Mouse (Mus musculus) hindbrain, embryonic 13.5 days (tissue): ENCODE results near the gene Zbtb5. TPM values are rescaled to one million over a fixed set of nuclear protein-coding genes. Genes with fewer than 3 reads are reported as not detected.
"Not testable (repeated sequence)": the region's sequence is repeated elsewhere in the genome, so short reads cannot be mapped to it uniquely, and the experiment has no call there.

Experiments
- ATAC-seq: fragments of 200-750 bp; cut with Nextera tagmentation; 2 replicates; pipeline ENCODE4 v1.8.0; 2017; ENCODE audit warnings: moderate TSS enrichment; ENCODE audit not compliant: low FRiP score
- H3K27ac ChIP-seq: fragments of 300-500 bp; sonication (generic); 2 replicates; pipeline ENCODE4 v1.5.1; 2015; ENCODE audit warnings: inconsistent platforms, mild to moderate bottlenecking, moderate library complexity
- H3K27me3 ChIP-seq: fragments of 300-500 bp; sonication (generic); 2 replicates; pipeline ENCODE4 v1.6.1; 2015; ENCODE audit warnings: mild to moderate bottlenecking, inconsistent platforms
- H3K36me3 ChIP-seq: fragments of 300-500 bp; sonication (generic); 2 replicates; pipeline ENCODE4 v1.6.1; 2015; ENCODE audit warnings: mild to moderate bottlenecking, inconsistent platforms
- H3K4me1 ChIP-seq: fragments of 300-500 bp; sonication (generic); replicated peaks from 2 replicates; pipeline ENCODE4 v1.6.1; 2015; ENCODE audit warnings: inconsistent platforms
- H3K4me2 ChIP-seq: fragments of 300-500 bp; sonication (generic); 2 replicates; pipeline ENCODE4 v1.6.1; 2015; ENCODE audit warnings: inconsistent platforms, mild to moderate bottlenecking, moderate library complexity
- H3K4me3 ChIP-seq: fragments of 300-500 bp; sonication (generic); 2 replicates; pipeline ENCODE4 v1.5.1; 2015; ENCODE audit warnings: mild to moderate bottlenecking, inconsistent platforms
- H3K9ac ChIP-seq: fragments of 300-500 bp; sonication (generic); 2 replicates; pipeline ENCODE4 v1.6.1; 2015; ENCODE audit warnings: mild to moderate bottlenecking, inconsistent platforms
- H3K9me3 ChIP-seq: fragments of 300-500 bp; sonication (generic); 2 replicates; pipeline ENCODE4 v1.6.1; 2016; ENCODE audit warnings: inconsistent platforms
- WGBS: fragments of 180-500 bp; shearing (Covaris S2); methylation state at CpG from one replicate; pipeline ENCODE4 v1.1.7; 2015; 5-methylcytosine and 5-hydroxymethylcytosine counted together
- polyA plus RNA-seq: library from polyadenylated mRNA; unstranded; fragments of >200 nt; fragmentation: Nextera tagmentation; extraction: Ambion mirVana; gene quantifications from 2 replicates; pipeline ENCODE4 v1.2.1, GENCODE M21; 2015

Gene Zbtb5
- polyA plus RNA-seq, 1 experiment from 2014 or later = 45.6 TPM

DNA sequence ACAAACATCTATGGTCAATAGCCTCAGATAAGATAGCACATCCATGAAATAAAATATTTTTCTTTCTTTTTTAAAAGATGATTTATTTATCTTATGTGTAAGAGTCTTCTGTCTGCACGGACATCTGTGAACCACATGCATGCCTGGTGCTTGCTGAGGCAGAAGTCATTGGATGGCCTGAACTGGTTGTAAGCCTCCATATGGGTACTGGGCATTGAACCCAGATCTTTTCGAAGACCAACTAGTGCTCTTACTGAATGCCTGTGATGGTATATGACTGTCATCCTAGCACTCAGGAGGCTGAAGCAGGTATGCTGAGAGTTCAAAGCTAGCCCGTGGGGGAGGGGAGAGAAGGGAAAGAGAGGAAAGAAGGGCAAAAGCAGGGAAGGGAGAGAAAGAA lies 14.1 kb downstream of the Zbtb5 start:
- no peaks in the 10 kb centered on the region for H3K27me3 ChIP-seq
- no peak overlapping the region for H3K9ac ChIP-seq
- 74% methylated on average over 3 of the region's 3 CpGs for WGBS
- peaks cover 25% of the 10 kb centered on the region for H3K4me1 ChIP-seq
- no peak overlapping the region for H3K27ac ChIP-seq
- peaks cover 17% of the 10 kb centered on the region for H3K36me3 ChIP-seq
- ATAC-seq = no peak
- H3K9me3 ChIP-seq = no peaks in the 10 kb centered on the region
- H3K4me2 ChIP-seq = no peak overlapping the region
- no peak overlapping the region for H3K4me3 ChIP-seq

DNA sequence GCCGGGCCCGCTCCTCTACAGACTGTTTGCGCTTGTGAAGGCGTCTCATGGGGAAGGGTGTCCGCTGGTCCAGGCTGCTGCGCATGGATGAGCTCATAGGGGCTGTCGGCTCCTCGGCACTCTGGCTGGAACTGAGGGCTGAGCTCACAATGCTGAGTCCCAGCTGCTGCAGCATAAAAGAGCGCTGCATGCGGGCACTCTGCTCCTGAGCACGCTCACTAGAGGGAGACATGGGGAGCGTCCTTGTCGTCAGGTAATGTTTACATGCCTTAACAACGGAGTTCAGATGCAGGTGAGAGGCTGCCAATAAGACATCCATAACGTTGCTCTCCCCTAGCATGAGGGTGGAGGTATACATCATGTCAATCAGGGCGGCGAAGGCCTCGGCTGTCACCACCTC lies 17.4 kb downstream of the Zbtb5 start:
- Histone ChIP-seq H3K4me3 (no peak overlapping the region), H3K27me3 (no peaks in the 10 kb centered on the region), H3K9ac (0 out of 2 replicates have a peak overlapping the region, but pooled peaks have one; percentile 13), H3K9me3 (no peaks in the 10 kb centered on the region), H3K27ac (0 out of 2 replicates have a peak overlapping the region, but pooled peaks have one; percentile 18), H3K36me3 (peaks cover 42% of the 10 kb centered on the region), H3K4me1 (peaks cover 25% of the 10 kb centered on the region), H3K4me2 (no peak overlapping the region)
- WGBS = 83% methylated on average over 18 of the region's 18 CpGs
- no peak for ATAC-seq

DNA sequence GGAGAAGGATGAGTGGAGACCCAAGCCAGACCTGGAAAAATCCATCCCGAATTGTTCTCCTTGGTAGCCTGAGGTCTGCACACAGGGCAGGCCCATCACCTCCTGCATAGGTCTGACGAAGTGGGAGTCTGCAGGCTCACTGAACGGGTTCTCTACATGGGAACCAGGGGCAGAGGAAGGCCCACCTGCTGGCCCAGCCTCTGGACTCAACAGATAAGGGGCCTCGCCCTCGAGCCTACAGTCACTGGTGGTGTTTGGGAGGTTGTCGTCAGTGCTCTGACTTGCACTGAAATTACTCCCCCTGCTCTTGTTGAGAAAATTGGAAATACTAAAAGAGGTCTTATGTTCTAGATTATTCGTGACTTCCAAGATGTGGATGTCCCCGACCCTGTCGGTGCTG lies 18.4 kb downstream of the Zbtb5 start:
- Histone ChIP-seq H3K36me3 (peaks cover 51% of the 10 kb centered on the region), H3K4me2 (no peak overlapping the region), H3K27ac (no peak overlapping the region), H3K4me1 (peaks cover 16% of the 10 kb centered on the region), H3K4me3 (no peak overlapping the region), H3K27me3 (no peaks in the 10 kb centered on the region), H3K9ac (no peak overlapping the region), H3K9me3 (no peaks in the 10 kb centered on the region)
- 92% methylated on average over 9 of the region's 9 CpGs for WGBS
- ATAC-seq = no peak

DNA sequence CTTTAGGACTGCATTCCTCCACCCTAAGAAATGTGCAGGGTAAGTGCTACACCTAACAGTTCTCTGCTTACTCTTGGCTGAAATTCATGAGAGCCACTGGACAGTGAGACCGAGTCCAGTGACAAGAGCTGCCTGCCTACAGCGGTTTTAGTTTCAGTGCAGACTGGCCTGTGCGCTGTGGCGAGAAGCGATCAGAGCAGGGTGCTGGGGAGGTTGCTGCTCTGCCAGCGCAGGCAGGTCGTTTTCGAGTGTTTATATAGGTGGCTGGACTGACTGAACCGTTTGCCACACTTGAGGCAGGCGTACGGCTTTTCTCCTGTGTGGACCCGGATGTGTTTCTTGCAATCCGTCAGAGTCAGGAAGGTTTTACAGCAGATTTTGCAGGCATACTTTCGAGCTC lies 19.0 kb downstream of the Zbtb5 start:
- Histone ChIP-seq H3K36me3 (peaks cover 58% of the 10 kb centered on the region), H3K4me1 (peaks cover 16% of the 10 kb centered on the region)
- not testable (repeated sequence) for H3K27me3 ChIP-seq, H3K27ac ChIP-seq, H3K4me2 ChIP-seq, H3K9ac ChIP-seq, H3K4me3 ChIP-seq, ATAC-seq, H3K9me3 ChIP-seq
- 95% methylated on average over 14 of the region's 14 CpGs for WGBS

DNA sequence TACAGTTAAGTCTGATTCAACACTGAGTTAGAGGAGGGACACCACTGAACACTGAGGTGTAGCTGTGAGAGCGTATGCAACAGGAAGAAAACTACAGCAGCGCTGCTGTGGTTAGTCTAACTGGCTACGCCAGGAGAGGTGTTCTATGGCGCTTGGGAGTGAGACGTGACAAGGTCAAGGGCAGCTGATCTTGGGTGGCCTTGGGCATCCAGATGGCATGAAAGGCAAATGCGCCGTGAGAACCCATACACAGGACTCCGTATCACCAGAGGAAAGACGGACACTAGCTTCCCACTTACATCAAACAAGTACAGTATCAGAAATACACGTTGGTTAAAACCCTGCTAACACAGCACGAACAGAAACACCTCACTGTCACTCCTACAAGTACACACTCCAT lies 19.9 kb downstream of the Zbtb5 start:
- peaks cover 66% of the 10 kb centered on the region for H3K36me3 ChIP-seq
- 94% methylated on average over 11 of the region's 11 CpGs for WGBS
- ATAC-seq, H3K4me3 ChIP-seq, H3K27me3 ChIP-seq, H3K4me2 ChIP-seq, H3K27ac ChIP-seq, H3K9ac ChIP-seq, H3K9me3 ChIP-seq: not testable (repeated sequence)
- H3K4me1 ChIP-seq = peaks cover 12% of the 10 kb centered on the region

DNA sequence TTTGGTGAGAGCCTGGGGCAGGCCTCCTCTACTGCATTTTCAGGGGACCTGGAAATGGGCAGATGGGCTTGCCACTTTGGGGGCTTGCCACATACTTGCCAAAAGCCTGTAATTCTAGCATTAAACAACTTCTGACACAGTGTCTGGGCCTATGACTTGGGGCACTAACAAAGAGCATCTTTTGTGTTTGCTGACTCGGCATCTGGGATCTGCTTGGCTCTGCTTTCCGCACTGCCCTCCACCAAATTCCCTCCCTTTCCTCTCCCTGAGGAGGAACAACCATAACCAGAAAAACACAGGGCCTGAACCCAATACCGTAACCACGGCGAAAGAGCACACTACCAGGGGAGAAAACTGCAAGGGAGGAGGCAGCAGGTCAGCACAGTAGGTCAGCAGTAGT lies 21.7 kb downstream of the Zbtb5 start:
- H3K36me3 ChIP-seq = peaks cover 75% of the 10 kb centered on the region
- no peak for ATAC-seq
- WGBS = 87% methylated on average over 5 of the region's 5 CpGs

DNA sequence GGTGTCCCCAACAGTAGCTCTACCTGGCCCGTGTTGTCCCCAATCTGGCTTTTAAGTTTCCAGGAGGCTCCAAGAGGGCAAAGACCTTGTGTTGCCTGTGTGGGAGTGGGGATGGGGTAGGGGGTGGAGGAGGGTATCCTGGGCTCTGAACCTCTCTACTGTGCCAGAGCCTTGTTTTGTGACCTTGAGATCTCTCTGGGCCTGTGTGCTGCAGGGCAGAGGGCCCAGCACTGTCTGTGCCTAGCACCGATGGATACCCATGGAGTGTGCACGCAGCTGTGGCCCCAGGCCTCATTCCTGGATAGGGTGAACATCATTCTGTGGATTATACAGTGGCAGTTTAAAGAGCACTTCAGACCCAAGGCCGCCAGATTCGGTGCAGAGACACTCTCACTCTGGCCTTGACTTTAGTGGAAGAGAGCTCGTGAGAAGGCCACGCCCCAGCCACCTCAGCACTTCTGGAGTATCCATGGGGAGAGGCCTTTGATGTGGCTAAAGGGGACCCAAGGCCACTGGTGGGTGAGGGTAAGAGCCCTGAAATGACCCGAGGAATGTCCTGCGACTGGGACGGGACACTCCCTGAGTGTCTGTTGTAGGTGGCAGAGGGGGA lies 29.0 kb downstream of the Zbtb5 start:
- Histone ChIP-seq H3K36me3 (peaks cover 17% of the 10 kb centered on the region), H3K4me3 (no peak overlapping the region), H3K27me3 (no peaks in the 10 kb centered on the region), H3K4me2 (no peak overlapping the region), H3K9me3 (no peaks in the 10 kb centered on the region), H3K27ac (no peak overlapping the region), H3K9ac (no peak overlapping the region), H3K4me1 (peaks cover 34% of the 10 kb centered on the region)
- WGBS = 90% methylated on average over 10 of the region's 10 CpGs
- no peak for ATAC-seq

More for the DNA sequence above, 21.7 kb downstream of the Zbtb5 start:
- Histone ChIP-seq H3K27ac (no peak overlapping the region), H3K9me3 (no peaks in the 10 kb centered on the region), H3K9ac (no peak overlapping the region), H3K27me3 (no peaks in the 10 kb centered on the region), H3K4me1 (0 out of 2 replicates have a peak, but pooled peaks cover 4% of the 10 kb centered on the region), H3K4me2 (no peak overlapping the region), H3K4me3 (no peak overlapping the region)

DNA sequence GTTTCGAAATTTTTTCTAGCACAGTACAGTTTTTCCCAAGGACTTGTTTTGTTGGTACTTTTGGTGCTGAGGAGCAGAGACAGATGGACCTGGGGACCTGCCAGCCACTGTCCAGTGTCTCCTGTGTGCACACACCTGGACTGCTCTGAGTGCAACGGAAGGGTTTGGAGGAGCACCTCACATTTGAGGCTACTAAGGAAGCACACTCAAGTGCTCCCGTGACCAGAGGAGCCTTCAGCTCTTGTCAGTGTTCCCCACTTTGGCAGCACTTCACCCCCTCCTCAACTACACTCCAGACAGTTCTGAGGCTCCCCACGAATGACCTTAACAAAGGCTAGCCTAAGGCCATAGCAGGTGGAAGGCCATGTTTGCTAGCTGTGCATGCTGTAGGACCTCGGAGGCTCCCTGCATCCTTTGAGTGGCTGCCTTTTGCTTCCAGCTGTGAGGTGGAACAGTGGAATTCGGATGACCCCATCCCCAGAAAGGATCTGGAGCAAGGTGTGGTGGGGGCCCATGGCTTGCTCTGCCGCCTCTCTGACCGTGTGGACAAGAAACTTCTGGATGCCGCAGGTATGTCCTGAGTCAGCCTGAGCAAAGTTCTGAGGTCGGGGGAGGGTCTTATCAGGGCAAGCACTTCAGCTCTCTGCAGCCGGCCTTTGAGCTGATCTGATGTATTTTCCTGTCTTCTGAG lies 29.6 kb downstream of the Zbtb5 start:
- H3K4me2 ChIP-seq = peak overlapping the region; percentile 92; the same call in 1 of the 2 replicates
- no peaks in the 10 kb centered on the region for H3K27me3 ChIP-seq
- H3K9me3 ChIP-seq = no peaks in the 10 kb centered on the region
- peaks cover 11% of the 10 kb centered on the region for H3K36me3 ChIP-seq
- H3K27ac ChIP-seq = no peak overlapping the region
- 78% methylated on average over 11 of the region's 11 CpGs for WGBS
- no peak overlapping the region; the same call in 1 of the 2 replicates for H3K9ac ChIP-seq
- no peak overlapping the region for H3K4me3 ChIP-seq
- H3K4me1 ChIP-seq = peaks cover 34% of the 10 kb centered on the region
- no peak for ATAC-seq

DNA sequence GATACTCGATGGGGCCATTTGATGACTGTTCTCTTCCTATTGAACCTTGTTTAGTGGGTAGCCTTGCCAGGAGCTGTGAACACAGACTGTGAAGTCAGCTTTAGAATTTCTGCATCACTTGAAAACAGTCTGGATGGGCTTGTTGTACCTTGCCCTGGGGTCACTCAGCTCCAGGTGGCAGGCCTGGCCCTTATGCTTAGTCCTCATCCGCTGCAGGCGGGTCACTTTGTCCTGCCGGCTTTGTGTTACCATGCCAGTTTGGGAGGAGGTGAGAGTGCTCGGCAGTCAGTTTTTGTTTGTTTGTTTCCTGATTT lies 30.3 kb downstream of the Zbtb5 start:
- Histone ChIP-seq H3K27me3 (no peaks in the 10 kb centered on the region), H3K27ac (peak overlapping the region; percentile 75; the same call in 1 of the 2 replicates), H3K4me1 (peaks cover 34% of the 10 kb centered on the region), H3K9me3 (no peaks in the 10 kb centered on the region), H3K4me3 (peak overlapping the region; percentile 59), H3K4me2 (peak overlapping the region; percentile 92), H3K9ac (peak overlapping the region; percentile 77), H3K36me3 (peaks cover 5% of the 10 kb centered on the region)
- WGBS = 23% methylated on average over 5 of the region's 5 CpGs
- no peak for ATAC-seq

DNA sequence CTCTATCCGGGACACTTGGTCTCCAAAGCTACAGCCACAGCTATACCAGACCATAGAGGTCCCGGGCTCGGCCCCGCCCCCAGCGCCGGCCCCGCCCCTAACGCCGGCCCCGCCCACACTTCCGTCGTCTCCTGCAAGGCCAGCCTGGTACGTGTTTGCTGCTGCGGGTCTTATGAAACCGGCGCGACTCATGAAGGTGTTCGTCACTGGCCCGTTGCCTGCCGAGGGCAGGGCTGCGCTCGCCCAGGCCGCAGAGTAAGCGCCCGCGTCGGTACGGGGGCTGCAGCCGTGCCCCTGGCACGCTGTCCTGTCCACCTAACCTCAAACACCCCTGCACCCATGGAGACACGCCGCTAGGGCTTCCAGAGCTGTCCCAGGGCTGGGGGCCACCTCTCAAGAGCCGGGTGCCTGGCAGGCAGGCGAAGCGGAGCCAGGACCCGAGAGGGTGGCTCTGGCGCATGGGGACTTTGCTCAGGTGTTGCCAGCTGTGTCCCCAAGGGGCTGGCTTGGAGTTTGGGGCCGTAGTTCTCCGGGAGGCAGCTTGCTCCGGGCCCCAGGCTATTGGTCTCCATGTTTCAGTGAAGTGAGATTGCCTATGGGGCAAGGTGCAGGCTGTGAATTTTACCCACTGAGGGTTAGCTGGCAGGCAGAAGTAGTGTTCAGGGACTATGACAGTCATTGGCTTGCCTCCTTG lies 30.8 kb downstream of the Zbtb5 start, which contains the start of gene Grhpr:
Grhpr (plus strand) TSS at position 116 of the 694 bp plus-strand sequence.
- no peaks in the 10 kb centered on the region for H3K27me3 ChIP-seq
- H3K9ac ChIP-seq = peak within 1 kb of the TSS; percentile 77
- no peaks in the 10 kb centered on the region for H3K36me3 ChIP-seq
- no peaks in the 10 kb centered on the region for H3K9me3 ChIP-seq
- peak within 1 kb of the TSS; percentile 75 for H3K27ac ChIP-seq
- ATAC-seq = peak; percentile 89
- peak within 1 kb of the TSS; percentile 59 for H3K4me3 ChIP-seq
- H3K4me2 ChIP-seq = peak within 1 kb of the TSS; percentile 92
- H3K4me1 ChIP-seq = peaks cover 34% of the 10 kb centered on the region
- WGBS = 1% methylated on average over 40 of the region's 40 CpGs

DNA sequence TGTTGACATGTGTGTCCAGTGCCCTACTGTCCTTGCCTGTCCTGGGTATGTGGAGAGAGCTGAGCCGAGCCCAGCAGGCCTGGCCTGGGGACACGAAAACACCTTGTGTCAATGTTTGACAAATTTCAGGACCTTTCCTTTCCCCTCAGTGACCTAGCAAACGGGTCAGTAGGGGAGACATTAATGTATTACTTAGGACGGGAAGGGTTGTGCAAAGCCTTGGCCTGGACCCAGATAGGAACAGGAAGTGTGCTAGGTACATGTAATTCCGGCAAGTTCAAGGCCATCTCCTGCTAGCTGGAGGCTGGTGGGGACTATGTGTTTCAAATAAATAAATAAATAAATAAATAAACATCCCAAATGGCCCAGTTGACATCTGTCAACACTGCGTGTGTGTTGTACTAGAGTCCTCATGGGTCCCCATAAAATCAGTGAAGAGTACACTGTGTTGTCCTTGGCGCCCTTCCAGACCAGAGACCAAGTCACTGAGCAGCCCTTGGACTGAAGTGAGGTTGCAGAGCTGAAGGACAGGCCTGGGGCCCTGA lies 32.3 kb downstream of the Zbtb5 start:
- no peak for ATAC-seq
- Histone ChIP-seq H3K36me3 (no peaks in the 10 kb centered on the region), H3K4me1 (peaks cover 34% of the 10 kb centered on the region), H3K4me3 (no peak overlapping the region), H3K9me3 (no peaks in the 10 kb centered on the region), H3K27me3 (no peaks in the 10 kb centered on the region), H3K4me2 (no peak overlapping the region), H3K27ac (no peak overlapping the region), H3K9ac (no peak overlapping the region)
- WGBS = 74% methylated on average over 7 of the region's 7 CpGs

DNA sequence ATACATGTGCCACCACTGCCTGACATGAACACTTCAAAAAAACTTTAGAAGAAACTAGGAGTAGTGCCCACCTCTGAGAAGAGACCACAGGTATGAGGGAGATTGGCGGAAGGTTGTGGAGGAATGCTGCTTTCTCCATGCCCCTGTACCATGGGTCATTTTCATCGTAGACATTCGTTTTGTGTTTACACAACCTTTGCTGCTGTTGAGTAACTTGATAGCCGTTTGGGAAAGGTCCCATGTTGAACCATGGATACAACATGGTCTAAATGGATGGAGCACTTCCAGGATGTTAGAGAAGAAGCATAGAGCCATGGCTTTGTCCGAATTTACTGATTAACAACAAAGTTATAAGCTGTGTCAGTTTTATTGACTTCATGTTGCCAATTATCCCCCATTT lies 34.0 kb downstream of the Zbtb5 start:
- H3K4me2 ChIP-seq = no peak overlapping the region
- H3K9me3 ChIP-seq = no peaks in the 10 kb centered on the region
- H3K27ac ChIP-seq = no peak overlapping the region
- peaks cover 36% of the 10 kb centered on the region for H3K4me1 ChIP-seq
- H3K9ac ChIP-seq = no peak overlapping the region
- 83% methylated on average over 5 of the region's 5 CpGs for WGBS
- H3K4me3 ChIP-seq = no peak overlapping the region
- no peaks in the 10 kb centered on the region for H3K36me3 ChIP-seq
- ATAC-seq = no peak
- H3K27me3 ChIP-seq = 0 out of 2 replicates have a peak, but pooled peaks cover 3% of the 10 kb centered on the region
